Mouse (Mus musculus) right cerebral cortex, postnatal 14 days (tissue): ENCODE results near the gene Slfn14.
"Not testable (repeated sequence)": the region's sequence is repeated elsewhere in the genome, so short reads cannot be mapped to it uniquely, and the experiment has no call there.

ENCODE experiments used
- DNase-seq: peaks from one replicate; pipeline ENCODE4 v3.0.0; 2022

Gene Slfn14

DNA sequence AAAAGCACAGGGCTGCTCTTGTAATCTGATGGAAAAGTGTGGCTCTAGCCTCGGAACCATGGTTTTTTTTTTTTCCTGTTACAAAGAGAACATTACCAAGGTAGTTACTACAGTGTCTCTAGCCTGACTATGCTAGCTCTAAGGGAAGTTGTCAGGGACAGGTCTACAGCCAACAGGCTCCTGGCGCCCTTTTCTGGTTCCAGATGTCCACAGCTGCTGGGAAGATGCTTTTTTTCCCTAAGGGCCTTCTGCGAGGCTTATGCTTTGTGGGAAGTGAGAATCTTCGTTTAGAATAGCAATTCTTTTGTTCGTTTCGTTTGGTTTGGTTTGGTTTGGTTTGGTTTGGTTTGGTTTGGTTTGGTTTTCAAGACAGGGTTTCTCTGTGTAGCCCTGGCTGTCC, 6.8 kb downstream of the Slfn14 start:
- no peak for DNase-seq

DNA sequence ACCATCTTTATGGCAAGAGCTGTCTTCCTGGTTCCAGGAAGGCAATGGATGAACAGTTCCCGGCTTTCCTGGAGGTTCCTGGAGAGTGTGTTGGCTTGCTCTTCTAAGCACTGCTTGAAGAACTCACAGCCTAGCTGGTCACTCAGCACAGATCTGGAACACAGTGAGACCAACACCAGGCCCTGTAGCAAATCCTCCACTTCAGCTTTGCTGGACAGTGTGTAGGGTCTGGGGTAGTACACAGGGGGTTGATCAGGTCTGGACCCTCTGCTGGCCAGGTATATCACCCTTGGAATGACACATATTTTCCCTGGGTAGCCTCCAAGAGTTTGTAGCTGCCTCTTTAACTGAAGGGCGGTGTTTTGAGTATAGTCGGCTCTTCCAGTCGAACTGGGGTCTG, 7.5 kb downstream of the Slfn14 start:
- DNase-seq: no peak

DNA sequence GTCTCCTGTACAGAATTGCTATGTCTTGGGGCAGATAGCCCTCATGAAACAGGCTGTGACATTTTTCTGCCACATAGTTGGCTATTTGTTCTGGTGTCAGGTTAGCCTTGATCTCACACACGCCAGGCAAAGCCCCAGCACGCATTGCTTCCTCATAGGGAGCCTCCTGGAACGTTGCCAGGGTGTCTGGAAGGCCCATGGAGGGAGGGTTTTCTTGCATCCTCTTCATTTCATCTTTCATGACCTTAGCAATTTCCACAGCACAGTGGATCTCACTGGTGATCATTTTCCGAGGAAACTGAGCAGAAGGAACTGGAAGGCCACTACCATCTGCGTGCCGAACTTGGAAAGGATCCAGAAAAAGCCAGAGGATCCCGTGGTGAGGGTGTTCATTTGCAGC, 10.3 kb downstream of the Slfn14 start:
- DNase-seq: no peak

DNA sequence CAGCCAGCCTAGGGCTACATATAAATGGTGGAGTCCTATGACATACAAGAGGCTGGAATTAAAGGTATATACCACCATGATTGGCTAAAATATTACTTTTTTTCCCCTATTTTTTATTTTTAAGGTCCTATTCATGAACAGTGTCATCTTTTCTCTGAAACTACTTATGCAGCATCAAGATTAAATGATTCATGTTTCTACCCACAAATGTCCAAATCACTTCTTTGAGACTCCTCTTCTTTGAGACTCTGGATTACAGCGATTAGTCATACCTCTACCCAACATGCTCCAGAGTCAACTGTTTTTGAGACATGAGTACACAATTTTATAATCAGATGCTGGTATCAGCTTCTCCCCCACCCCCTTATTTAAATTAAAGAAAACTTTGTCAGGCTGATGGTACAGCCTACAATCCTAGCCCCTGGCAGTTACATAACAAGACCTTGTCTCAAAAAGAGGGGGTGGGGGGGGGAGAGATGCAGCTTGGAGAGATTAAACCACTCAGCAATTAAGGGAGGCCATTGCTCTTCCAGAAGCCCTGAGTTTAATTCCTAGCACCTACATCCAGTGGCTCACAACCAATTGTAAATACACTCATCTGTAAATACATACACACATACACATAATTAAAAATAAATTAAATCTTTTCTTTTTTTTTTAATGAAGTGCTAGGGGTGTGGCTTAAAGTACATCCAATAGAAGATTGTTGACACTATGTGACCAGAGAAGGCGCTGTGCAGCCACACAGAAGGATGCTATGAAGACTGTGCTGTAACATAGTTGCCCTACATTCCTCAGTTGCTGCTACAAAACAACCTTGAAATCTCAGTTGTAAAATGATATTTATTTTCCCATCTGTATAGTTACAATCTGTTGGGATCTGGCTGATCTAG, 14.3 kb downstream of the Slfn14 start:
- no peak for DNase-seq

DNA sequence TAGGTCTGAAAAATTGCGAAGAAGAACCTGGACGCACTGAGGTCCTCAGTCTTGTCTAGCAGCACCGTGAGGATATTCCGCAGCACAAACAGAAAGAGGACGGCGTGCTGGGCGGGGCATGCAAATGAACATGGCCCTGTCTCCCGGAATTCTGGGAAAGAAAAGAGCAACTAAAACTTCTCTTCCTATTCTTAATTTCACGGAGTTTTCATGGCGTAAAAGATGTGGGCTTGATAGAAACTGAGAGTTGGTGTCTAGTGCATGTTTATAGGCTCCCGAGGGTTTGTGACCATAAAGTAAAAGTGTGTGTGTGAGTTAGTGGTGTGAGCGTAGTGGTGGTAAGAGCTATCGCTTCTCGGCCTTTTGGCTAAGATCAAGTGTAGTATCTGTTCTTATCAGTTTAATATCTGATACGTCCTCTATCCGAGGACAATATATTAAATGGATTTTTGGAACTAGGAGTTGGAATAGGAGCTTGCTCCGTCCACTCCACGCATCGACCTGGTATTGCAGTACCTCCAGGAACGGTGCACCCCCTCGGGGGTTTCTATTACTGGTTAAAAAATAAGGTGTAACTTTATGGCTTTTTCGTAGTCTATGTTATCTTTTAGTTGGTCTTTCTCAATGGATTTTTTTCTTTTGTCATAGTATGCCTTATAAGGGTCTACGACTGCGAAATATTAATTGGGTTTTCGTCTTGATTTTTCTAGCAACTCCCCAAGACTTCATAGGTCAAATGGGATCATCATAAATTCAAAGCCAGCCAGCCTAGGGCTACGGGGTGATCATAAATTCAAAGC, 15.2 kb downstream of the Slfn14 start:
- peak; percentile 69 for DNase-seq

DNA sequence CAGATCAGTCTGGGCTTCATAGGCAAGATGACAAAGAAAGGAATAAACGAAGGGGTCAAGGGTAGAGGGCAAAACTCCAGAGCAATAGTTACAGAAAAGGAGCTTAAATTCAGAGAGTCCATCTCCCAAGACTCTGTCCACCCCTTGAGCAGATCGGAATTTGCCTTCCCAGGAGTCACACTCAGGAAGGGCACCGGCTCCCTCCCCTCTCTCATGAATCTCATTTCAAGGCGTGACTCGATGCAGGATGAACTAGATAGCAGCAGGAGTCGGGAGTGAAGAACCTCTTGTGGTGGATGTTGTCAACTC, 15.7 kb downstream of the Slfn14 start:
- DNase-seq: no peak

DNA sequence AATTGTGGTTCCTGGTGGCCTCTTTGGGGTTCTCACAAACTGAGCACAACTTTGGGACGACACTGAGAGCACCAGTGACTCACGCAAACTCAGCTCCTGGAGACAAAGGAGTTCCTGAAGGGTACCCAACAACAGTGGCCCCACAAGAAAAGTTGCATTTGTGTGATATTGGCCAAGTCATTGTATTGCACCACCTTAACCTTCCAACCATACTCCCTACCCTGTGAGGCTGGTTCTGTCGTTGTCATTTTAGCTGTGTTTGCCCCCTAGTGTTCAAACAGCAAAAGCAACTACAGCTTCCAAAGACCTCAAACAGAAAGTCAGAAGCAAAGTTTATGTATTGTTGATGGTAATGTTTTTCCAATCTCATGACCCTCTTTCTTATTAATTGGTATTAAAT, 23.4 kb downstream of the Slfn14 start:
- DNase-seq: no peak

DNA sequence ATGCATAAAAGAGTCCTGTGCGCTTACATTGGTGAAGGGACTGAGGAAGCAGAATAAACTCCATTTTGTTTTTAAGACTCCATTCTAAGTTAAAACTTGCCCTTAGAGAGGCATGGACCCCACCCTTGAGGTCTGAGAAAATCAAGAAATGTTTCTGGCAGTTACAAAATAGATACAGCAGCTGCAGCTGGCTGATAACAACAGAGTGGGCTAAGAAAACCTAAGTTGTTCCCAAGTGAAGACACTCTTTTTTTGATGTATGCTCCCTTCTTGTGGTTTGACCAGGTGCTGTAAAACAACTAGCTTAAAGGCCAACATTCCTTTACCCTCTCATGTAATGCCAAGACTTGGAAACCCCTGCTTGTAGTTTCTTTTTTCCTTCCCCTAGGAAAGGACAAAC, 23.9 kb downstream of the Slfn14 start:
- DNase-seq: no peak

DNA sequence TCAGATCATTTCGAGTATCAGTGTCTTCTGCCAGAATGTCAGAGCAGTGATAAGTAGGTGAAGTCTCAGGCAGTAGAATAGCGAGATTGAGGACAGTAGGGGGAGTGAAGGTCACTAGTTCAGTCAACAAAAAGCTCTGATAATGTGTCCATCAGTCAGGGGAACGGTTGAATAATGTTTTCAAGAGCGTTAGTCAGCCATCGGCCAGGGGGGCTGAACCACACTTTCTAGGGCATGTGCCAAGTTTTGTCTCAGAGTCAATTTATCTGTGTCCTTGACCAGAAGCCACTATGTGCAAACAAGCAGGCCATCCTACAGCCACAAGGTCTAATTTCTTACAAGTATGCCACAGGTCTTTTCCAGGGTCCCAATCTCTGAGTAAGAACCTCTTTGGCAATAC, 29.3 kb downstream of the Slfn14 start:
- DNase-seq: not testable (repeated sequence)

DNA sequence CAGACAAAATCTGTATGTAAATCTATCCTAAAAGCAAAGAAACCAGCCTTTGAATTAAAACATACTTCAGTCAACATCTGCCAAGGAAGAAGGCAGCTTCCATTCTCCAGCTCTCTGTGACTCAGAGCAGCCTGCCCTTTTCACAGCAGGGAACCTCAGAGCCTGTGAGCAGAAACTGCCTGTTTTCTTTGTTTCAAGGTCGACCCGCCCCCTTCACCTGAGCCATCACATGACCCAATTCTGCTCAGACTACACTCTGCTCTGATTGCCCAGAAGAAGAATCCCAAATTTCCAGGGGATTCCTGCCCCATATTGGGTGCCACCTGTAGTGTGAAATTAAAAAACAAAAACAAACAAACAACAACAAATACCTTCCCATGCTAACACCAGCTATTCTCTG, 46.7 kb downstream of the Slfn14 start:
- DNase-seq: no peak

DNA sequence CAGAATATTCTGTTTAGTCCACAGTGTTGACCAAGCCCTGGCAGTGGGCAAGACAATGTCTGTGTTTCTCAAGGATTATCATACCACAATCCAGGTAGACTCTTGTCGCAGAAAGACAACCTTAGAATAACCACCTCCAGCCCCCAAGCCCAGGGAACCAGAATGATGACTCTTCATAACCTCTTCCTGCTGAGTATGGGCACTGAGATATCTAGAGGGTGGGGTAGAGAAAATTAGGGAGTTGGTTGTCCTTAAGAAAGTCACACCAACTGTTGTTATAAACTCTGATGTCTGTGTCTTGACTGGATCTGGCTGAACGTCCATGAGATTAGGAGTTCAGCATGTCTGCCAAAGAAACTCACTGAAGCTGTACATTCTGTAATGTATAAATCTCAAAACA, 48.1 kb downstream of the Slfn14 start:
- no peak for DNase-seq

DNA sequence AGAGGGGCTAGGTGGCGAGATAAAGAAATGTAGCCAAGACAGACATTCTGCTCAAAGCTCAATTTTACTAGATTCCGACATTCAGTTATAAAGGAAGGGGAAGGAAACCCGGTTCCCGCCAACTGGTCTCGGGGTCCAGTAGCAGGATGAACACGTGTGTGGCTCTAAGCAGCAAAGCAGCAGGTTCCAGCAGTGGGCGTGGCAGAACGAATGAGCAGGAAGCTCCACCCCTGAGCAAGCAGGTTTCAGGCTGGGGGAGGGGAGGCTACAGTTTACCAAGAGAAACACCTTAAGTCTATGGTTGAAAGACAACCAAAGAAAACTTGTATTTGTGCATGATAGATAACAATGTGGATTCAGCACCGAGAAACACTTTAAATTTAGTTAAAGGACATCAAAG, 49.1 kb downstream of the Slfn14 start:
- DNase-seq: not testable (repeated sequence)

DNA sequence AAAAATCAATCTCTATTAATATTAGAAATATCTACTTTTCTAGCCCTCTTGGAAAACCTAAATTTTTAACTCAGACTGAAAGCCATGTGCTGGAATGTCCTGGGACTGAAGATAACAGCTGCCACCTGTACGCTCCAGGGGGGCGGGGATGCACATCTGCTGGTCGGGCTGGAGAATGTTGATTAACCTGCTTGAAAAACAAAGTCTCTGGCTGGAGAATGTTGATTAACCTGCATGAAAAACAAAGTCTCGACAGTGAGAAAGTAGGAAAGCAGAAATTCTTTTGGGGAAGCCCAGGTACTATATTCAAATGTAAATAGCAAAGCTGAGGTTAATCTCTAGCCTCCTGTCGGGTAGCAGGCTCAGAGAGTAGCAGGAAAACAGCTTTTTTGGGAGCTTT, 52.9 kb downstream of the Slfn14 start:
- not testable (repeated sequence) for DNase-seq

DNA sequence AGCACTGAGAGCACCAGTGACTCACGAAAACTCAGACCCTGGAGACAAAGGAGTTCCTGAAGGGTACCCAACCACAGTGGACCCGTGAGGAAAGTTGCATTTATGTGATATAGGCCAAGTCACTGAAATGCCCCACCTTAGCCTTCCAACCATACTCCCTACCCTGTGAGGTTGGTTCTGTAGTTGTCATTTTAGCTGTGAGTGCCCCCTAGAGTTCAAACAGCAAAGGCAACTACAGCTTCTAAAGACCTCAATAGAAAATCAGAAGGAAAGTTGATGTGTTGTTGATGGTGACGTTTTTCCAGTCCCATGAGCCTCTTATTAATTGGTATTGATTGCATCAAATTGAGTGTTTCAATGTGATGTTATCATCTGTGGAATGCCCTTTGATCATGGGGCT, 55.6 kb downstream of the Slfn14 start:
- no peak for DNase-seq

DNA sequence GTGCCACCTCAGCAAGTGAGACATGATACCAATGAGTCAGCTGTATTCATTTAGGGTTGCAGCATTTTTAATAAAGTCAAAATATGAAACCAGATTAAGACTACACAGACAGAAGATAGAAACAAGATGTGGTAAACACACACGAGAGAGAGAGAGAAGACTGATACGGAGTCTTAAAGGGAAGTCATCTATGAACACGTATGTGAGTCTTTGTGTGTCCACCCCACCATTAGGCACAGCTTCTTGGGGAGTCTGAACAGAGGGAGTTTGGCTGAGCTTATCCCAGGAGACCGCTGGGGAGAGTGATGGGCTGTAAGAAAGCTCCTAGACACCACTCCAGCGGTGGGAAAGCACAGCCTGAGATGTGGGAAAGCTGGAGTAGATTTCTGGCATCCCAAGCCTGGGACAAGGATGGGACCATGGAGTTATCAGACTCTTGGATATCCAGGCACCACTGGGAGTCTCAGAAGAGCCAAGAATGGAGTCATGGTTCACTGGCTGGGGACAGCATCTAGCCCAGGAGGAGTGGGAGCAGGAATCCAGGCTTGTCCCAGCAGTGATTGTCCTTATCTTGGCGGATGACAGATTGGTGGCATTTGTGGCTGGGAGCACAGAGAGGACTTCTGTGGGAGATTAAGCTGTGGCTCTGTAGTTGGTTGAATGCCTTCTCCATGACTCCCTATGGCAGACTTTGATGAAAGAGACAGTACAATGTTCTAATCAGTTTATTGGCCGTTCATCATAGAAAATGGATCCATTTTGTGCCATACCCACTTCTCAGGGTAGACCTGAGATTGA, 58.4 kb downstream of the Slfn14 start:
- DNase-seq: no peak

DNA sequence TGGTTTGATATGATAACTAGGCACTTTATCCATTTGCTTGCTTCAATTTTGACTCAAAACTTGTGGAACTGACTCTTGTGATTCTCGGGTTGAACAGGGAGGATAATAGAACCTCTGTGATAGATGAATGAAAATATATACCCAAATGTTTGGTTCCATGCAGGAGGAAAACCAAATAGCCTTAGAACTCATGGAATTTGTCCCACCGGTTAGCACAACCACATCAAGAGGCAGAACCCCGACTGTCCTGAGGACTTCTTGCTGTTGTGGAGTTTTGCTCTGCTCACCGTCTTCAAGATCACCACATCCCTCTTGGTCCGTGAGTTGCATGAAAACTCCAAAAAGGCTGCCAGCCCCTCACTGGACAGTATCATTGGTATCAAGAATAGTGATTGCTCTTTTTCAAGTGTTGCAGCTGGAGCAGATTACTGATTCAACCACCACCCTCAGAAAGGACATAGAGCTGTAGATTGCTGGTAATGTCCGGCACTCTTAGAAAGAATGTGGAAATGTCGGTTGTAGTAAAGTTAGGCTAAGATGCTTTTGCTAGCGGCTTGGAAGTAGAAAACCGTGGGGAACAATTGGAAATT, 61.1 kb downstream of the Slfn14 start:
- DNase-seq: no peak
